Mouse (Mus musculus) stomach, postnatal 0 days (tissue): ENCODE data around the gene Foxp1.

Experiments used
- CTCF ChIP-seq: IDR thresholded peaks from 2 replicates; pipeline ENCODE4 v1.5.1; 2016; ENCODE audit warnings: antibody characterized with exemption, low read depth, mild to moderate bottlenecking, moderate library complexity
- EP300 ChIP-seq: optimal IDR thresholded peaks from 2 replicates; pipeline ENCODE3; 2016; ENCODE audit warnings: antibody characterized with exemption

DNA sequence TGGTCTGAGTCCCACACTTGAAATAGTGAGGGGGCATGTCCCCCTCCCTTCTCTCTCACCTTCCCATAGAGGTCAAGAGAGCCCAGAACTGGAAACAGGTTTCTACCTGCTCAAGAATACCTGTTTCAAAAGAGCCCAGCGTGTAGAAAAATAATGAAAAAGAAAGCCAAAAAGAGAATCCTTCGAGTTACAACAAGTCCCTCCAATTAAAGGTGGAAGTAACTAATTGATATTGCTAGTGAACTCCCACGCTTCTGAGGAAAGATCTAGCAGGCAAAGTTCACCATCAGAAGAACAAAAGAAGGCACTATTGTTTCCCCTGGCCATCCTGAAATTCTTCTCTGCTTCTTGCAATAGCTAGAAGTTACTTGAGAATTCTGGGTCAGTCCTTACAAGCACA is 153.4 kb downstream of the Foxp1 start:
- TF ChIP-seq CTCF = no peak
- TF ChIP-seq EP300 = no peak
